Mouse (Mus musculus) liver, embryonic 15.5 days (tissue): ENCODE measurements around the gene Olfr186. TPM values are rescaled to one million over a fixed set of nuclear protein-coding genes. Genes with fewer than 3 reads are reported as not detected.

Source experiments
- ATAC-seq: fragments of 200-750 bp; cut with Nextera tagmentation; 2 replicates; pipeline ENCODE4 v1.8.0; 2017; ENCODE audit warnings: moderate number of reproducible peaks, mild to moderate bottlenecking, moderate library complexity; ENCODE audit not compliant: insufficient read depth
- H3K27ac ChIP-seq: fragments of 300-500 bp; sonication (generic); replicated peaks from 2 replicates; pipeline ENCODE4 v1.5.1; 2015; ENCODE audit warnings: mild to moderate bottlenecking, inconsistent platforms
- H3K27me3 ChIP-seq: fragments of 300-500 bp; sonication (generic); 2 replicates; pipeline ENCODE4 v1.6.1; 2015; ENCODE audit warnings: mild to moderate bottlenecking, inconsistent platforms
- H3K36me3 ChIP-seq: fragments of 300-500 bp; sonication (generic); replicated peaks from 2 replicates; pipeline ENCODE4 v1.6.1; 2015; ENCODE audit warnings: moderate library complexity, mild to moderate bottlenecking, inconsistent platforms
- H3K4me1 ChIP-seq: fragments of 300-500 bp; sonication (generic); replicated peaks from 2 replicates; pipeline ENCODE4 v1.6.1; 2015; ENCODE audit warnings: inconsistent platforms
- H3K4me2 ChIP-seq: fragments of 300-500 bp; sonication (generic); 2 replicates; pipeline ENCODE4 v1.6.1; 2015; ENCODE audit warnings: moderate library complexity, mild to moderate bottlenecking, inconsistent platforms
- H3K4me3 ChIP-seq: fragments of 300-500 bp; sonication (generic); replicated peaks from 2 replicates; pipeline ENCODE4 v1.5.1; 2015; ENCODE audit warnings: mild to moderate bottlenecking, inconsistent platforms
- H3K9ac ChIP-seq: fragments of 300-500 bp; sonication (generic); 2 replicates; pipeline ENCODE4 v1.6.1; 2015; ENCODE audit warnings: moderate library complexity, mild to moderate bottlenecking, inconsistent platforms
- H3K9me3 ChIP-seq: fragments of 300-500 bp; sonication (generic); replicated peaks from 2 replicates; pipeline ENCODE4 v1.6.1; 2016; ENCODE audit warnings: inconsistent platforms
- WGBS: fragments of 180-500 bp; shearing (Covaris S2); methylation state at CpG from one replicate; pipeline ENCODE4 v1.1.7; 2015; ENCODE audit warnings: mixed read lengths; ENCODE audit not compliant: insufficient replicate concordance; 5-methylcytosine and 5-hydroxymethylcytosine counted together
- polyA plus RNA-seq: library from polyadenylated mRNA; unstranded; fragments of >200 nt; fragmentation: Nextera tagmentation; extraction: Ambion mirVana; gene quantifications from 2 replicates; pipeline ENCODE4 v1.2.1, GENCODE M21; 2015

The Olfr186 gene
- polyA plus RNA-seq, 1 experiment from 2014 or later: not detected

DNA sequence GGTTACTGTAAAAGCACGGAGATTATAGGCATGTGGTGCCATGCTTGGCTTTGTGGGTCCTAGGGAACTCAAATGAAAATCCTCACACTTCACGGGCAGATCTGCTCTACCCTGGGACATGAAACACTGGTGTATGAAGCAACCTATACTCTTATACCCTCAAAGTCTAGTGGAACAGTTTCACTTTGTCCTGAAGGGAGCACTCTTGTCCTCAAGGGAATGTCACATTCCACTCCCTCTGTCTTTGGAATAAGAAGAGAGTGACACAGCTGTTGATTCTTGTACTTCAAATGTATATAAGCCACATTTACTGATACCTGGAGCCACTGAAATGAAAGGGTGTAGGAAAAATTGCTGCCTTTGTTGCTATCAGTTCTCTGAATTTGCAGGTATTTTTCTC is 35.0 kb downstream of the Olfr186 start, which contains the start of gene Olfr183:
Olfr183 (plus strand) TSS at position 301 of the 400 bp plus-strand sequence.
- H3K9ac ChIP-seq: no peak within 1 kb of the TSS
- H3K4me3 ChIP-seq: no peak within 1 kb of the TSS
- H3K4me1 ChIP-seq: no peaks in the 10 kb centered on the region
- H3K4me2 ChIP-seq: no peak within 1 kb of the TSS
- H3K36me3 ChIP-seq: no peaks in the 10 kb centered on the region
- H3K9me3 ChIP-seq: no peaks in the 10 kb centered on the region
- 52% methylated on average over 2 of the region's 2 CpGs for WGBS
- H3K27me3 ChIP-seq: no peaks in the 10 kb centered on the region
- H3K27ac ChIP-seq: no peak within 1 kb of the TSS
- ATAC-seq: no peak

Other genes starting within 250 kb of the Olfr186 start
- not detected in 2 replicates for gene Olfr173, start 230.0 kb downstream of the Olfr186 start, polyA plus RNA-seq
- not detected in 2 replicates for gene Olfr175-ps1, start 203.5 kb downstream of the Olfr186 start, polyA plus RNA-seq
- gene Olfr177, start 155.5 kb downstream of the Olfr186 start, polyA plus RNA-seq: not detected in 2 replicates
- gene Olfr178, start 138.2 kb downstream of the Olfr186 start, polyA plus RNA-seq: not detected in 2 replicates
- not detected in 2 replicates for gene Olfr181, start 101.5 kb downstream of the Olfr186 start, polyA plus RNA-seq
- gene Olfr180, start 100.9 kb downstream of the Olfr186 start, polyA plus RNA-seq: not detected in 2 replicates
- gene Olfr183, start 34.9 kb downstream of the Olfr186 start, polyA plus RNA-seq: not detected in 2 replicates
- gene Olfr187, start 9.5 kb upstream of the Olfr186 start, polyA plus RNA-seq: not detected in 2 replicates
- gene Olfr190, start 47.7 kb upstream of the Olfr186 start, polyA plus RNA-seq: not detected in 2 replicates
- not detected in 2 replicates for gene Olfr191, start 59.5 kb upstream of the Olfr186 start, polyA plus RNA-seq
- gene Olfr193, start 81.6 kb upstream of the Olfr186 start, polyA plus RNA-seq: not detected in 2 replicates
- gene Olfr194, start 90.8 kb upstream of the Olfr186 start, polyA plus RNA-seq: not detected in 2 replicates
- gene Olfr195, start 116.8 kb upstream of the Olfr186 start, polyA plus RNA-seq: not detected in 2 replicates
- gene Olfr196, start 140.2 kb upstream of the Olfr186 start, polyA plus RNA-seq: not detected in 2 replicates
- gene Olfr198, start 173.2 kb upstream of the Olfr186 start, polyA plus RNA-seq: not detected in 2 replicates
- gene Olfr199, start 189.5 kb upstream of the Olfr186 start, polyA plus RNA-seq: not detected in 2 replicates
- 0.07 and 0.10 TPM in 2 replicates for gene Olfr201, start 242.3 kb upstream of the Olfr186 start, polyA plus RNA-seq